In genomic region chr14:11665046-11665445, GRCm38 (mm10) we compare ENCODE assay signal across 19 mouse cellular contexts.
DNase-seq lines count a peak whose midpoint lies in the region; TF ChIP-seq lines count a peak whose summit lies in the region.
"Had no signal": no experiment of that assay in that cellular context is flagged by ENCODE, and none has a peak within 500 bp of the region (broad histone marks: within the 10 kb centered on the region; RNA-seq: fewer than 3 reads in every experiment).

No protein-coding gene starts in this region.

- peak overlapping the region; percentile 73 for H3K27ac ChIP-seq in gastrocnemius, adult 2 months
- H3K27ac ChIP-seq: embryonic facial prominence, embryonic 10.5 days; embryonic facial prominence, embryonic 12.5 days; forebrain, embryonic 13.5 days; forebrain, embryonic 15.5 days had no signal

- TF ChIP-seq CTCF in gastrocnemius, adult 2 months (IDR thresholded peaks at IDR 0.05), result no peak

- H3K4me3 ChIP-seq in gastrocnemius, adult 2 months, result no peak overlapping the region
- H3K4me3 ChIP-seq: embryonic facial prominence, embryonic 10.5 days; embryonic facial prominence, embryonic 12.5 days; forebrain, embryonic 13.5 days; forebrain, embryonic 15.5 days had no signal

- intact Hi-C loops in gastrocnemius, adult 2 months (cut with DNase I), result loop anchor here (5.0 kb wide), 1 partner anchor 113 kb away; the partner anchor contains the start of gene Ptprg

- DNase-seq in gastrocnemius, adult 2 months, result peak; percentile 43
- DNase-seq in gastrocnemius, postnatal 4 days (ENCODE audit: low spot score in 2 of 2), result no peak
- peak; percentile 18 for DNase-seq in heart, adult 8-10 months (ENCODE audit: low spot score)
- DNase-seq in heart, postnatal 4 days, result no peak
- peak; percentile 10 for DNase-seq in ZHBTc4 (ENCODE audit: low read depth, low spot score)
- DNase-seq in skeletal muscle tissue, adult 2 months (ENCODE audit: low read depth, low spot score), result peak; percentile 56
- no peak for DNase-seq in left cerebral cortex, adult 8-10 months (ENCODE audit: low spot score in 2 of 2)
- DNase-seq: adrenal gland, adult 8-10 months; adrenal gland, postnatal 14 days; adrenal gland, postnatal 36 days; cerebellum, adult 11-12 months; cerebellum, adult 2 months; cerebellum, adult 9-10 months; cerebellum, postnatal 10 days; cerebellum, postnatal 25 days had no signal

Comparison
In these comparisons a context has a peak if more than half of its experiments do, and no peak if none do; other contexts are left out.
1. DNase-seq: peak in gastrocnemius, adult 2 months (single experiment), heart, adult 8-10 months (single experiment), ZHBTc4 (single experiment) and skeletal muscle tissue, adult 2 months (single experiment); none in gastrocnemius, postnatal 4 days (0 of 2), heart, postnatal 4 days (single experiment) and left cerebral cortex, adult 8-10 months (0 of 2).